Mouse (Mus musculus): ENCODE results near the gene Csnk1g1. TPM values are rescaled to one million over a fixed set of nuclear protein-coding genes. Genes with fewer than 3 reads are reported as not detected.

Gene Csnk1g1
- polyA plus RNA-seq, 3 experiments from 2014 or later = 34.6 to 59.6 (median 43.4) TPM

DNA sequence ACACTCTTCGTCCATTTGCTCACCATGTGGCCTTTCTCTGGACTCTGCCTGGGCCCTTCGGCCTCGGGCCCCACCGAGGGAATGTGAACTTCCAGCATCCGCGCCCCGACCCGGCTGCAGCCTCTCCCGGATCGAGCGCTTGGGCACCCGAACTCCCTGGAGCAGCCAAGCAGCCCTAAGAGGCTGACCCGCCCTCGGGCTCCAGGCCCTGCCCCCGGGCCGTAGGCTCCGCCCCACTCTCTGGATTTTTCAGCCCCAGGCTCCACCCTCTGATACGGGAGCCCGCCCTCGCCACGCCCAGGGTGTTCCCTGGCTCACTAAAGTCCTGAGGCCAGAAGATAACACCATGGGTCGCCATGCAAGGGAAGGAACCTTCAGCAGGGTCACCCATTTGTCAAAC, 160.9 kb downstream of the Csnk1g1 start, which contains the start of gene Snx22:
TSS of gene Snx22 (minus strand) at position 137 of the 400 bp plus-strand sequence.
- ATAC-seq = peak; percentile 83

- no peak for ATAC-seq
Measured at GRCm38 (mm10) chr9:66070151-66070550, 161.4 kb downstream of the Csnk1g1 start.

DNA sequence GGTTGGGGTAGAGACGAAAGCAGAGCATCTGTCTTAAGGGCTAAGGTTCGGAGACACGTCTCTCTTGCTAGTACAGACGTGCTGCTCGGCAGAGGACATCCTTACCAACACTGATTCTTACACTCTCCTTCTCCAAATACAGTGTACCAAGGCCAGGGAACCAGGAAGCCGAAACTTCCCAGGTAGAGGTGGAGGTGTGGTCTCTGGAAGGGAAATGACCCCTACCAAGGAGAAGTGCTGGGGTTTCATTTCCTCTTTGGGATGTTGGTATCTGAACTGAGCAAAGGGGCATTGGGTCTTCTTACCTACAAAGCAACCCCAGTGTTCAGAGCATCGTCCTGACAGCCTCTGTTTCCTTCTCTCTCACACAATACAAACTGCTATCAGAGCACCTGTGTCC, 164.0 kb downstream of the Csnk1g1 start:
- ATAC-seq = no peak

GRCm38 (mm10) chr9:66078072-66078471, 169.3 kb downstream of the Csnk1g1 start:
- ATAC-seq = no peak

DNA sequence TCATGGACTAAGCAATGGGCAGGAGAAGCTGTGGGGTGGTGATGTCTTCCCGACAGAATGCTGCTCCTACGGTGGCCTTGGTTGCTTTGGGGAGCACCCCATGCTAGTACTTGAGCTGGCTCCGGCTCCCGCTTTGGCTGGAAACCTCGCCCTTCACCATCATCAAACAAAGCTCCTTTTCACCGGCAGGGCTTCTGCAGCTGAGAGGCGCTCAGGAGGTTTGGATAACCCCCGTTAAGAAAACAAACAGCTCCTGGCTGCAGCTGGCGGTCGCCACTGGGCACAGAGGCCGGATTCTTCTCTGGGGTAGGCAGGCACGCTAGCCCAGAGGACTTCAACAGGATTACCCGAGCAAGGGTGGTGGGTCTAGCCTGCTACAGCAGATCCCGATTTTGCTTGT, 169.8 kb downstream of the Csnk1g1 start:
- no peak for ATAC-seq

DNA sequence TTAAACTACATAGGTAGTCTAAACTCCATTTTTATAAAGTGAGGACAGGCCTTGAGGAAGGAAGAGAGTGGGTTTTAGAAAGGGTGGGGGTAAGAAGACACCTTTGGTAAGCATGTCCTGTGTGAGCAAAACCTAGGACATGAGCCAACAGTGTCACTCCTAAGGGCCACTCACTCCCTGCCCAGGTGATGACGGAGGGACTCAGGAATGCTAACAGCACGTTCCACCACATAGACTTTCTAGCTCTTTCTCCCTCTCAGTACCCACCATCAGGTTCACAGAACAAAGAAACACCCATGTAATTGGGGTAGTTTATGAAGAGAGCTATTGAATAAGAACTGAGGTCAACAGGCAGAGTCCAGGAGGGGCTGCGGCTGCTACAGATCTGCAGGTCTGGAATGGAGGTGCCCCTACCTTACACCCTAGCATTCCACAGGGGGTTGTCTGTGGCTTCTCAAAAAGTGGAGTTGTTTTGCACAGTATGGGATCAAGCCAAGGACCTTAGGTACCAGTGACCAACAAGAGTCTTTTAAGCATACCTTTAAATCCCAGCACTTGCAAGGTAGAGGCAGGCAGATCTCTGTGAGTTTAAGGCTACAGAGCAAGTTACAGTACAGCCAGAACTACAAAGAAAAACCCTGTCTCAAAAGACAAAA, 172.2 kb downstream of the Csnk1g1 start:
- ATAC-seq = no peak

- no peak for ATAC-seq
Measured at GRCm38 (mm10) chr9:66081999-66082398, 173.3 kb downstream of the Csnk1g1 start.

GRCm38 (mm10) chr9:66084171-66084570, 175.4 kb downstream of the Csnk1g1 start:
- no peak for ATAC-seq

DNA sequence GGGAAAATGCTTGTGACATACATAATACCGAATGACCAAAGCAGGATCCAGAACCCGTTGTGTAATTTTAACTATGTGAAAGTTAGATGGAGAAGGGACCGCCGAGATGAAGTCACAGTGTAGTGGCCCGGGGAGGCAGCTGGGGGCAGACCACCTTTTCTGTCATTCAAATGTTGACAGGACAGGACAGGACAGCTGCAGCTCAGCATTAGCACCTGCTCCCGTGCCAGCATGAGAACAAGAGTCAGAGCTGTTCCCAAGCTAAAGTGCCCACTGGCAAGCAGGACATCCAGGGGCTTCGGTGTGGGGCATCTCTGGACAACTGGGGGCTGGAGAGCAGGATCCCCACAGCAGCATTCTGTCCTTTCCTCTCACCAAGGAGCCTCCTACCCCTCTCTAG, 178.3 kb downstream of the Csnk1g1 start:
- ATAC-seq = no peak

DNA sequence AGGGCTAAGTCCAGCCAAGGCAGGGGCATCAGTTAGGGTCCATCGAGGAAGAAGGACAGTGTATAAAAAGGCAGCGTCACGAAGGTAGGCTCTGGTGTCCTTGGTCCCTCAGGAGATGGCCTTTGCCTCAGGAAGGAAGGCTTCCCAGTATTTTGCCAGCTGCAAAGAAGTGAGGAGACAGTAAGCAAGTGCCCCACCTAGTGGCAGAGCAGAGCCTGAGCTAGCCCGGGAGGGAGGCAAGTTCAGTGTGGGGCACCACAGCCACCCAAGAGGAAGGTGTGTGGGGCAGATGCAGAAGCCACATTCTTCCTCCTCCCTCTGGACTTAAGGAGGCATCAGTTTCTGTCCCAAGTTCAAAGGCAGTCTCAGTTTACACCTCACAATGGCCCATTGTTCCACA, 179.7 kb downstream of the Csnk1g1 start:
- ATAC-seq = no peak

- ATAC-seq = no peak
Measured at GRCm38 (mm10) chr9:66090593-66091244, 182.0 kb downstream of the Csnk1g1 start.

DNA sequence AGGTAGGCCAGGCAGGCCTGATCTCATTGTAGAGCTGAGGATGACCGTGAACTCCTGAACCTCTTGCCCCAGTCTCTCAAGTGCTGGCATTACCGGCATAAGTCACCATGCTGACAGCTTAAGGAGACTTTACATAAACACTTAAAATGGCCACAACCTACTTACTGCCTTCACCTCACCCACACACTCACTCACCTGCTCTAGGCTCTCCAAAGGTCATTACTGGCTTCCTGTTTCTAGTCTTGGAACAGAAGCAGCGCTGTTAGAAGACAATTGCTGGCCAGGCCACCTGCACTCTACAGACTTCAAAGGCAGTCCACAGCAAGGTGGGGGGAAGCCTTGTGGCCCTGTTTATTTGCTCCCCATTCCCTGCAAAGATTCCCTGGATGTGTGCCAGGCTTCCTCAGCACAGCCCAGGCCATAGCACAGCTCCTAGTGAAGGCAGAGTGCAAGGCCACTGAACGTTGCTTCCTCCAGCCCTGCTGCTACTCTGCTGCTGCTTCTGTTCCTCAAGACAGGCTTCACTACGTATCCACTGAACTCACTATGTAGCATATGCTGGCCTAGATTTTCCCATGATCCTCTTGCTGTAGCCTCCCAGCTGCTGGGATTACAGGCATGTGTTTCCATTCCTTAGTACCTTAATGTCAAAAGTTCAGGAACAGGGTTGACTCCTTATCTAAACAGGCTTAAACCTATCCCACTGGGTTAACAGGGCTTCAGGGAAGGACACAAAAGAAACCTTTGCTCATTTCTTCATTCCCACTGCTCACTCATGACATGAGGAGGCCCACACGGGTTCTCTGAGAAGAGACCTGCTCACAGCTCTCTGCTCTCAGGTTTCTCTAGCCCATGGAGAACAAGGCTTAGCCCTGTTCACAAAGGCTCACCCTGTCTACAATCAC, 182.9 kb downstream of the Csnk1g1 start:
- no peak for ATAC-seq

GRCm38 (mm10) chr9:66092664-66093063, 183.9 kb downstream of the Csnk1g1 start:
- ATAC-seq = no peak

Other genes starting within 250 kb of the Csnk1g1 start
- 10 to 100 TPM; 26.3 to 30.5 (median 26.9) TPM for gene Oaz2, start 240.9 kb upstream of the Csnk1g1 start, polyA plus RNA-seq (2017; shearing (Covaris generic))
- 1 to 10 TPM; 2.3 to 4.2 (median 2.9) TPM for gene Zfp609, start 81.4 kb upstream of the Csnk1g1 start, polyA plus RNA-seq (2017; shearing (Covaris generic))
- gene Pclaf, start 18.7 kb upstream of the Csnk1g1 start, polyA plus RNA-seq (2017; shearing (Covaris generic)) = 100 to 1,000 TPM in 1 of 3 experiments, 10 to 100 TPM in 2; 17.1 to 222 (median 21.6) TPM
- 10 to 100 TPM; 32.3 to 39.8 (median 35.4) TPM for gene Trip4, start 130 bp upstream of the Csnk1g1 start, polyA plus RNA-seq (2017; shearing (Covaris generic))
- 100 to 1,000 TPM; 427 to 663 (median 505) TPM for gene Ppib, start 151.3 kb downstream of the Csnk1g1 start, polyA plus RNA-seq (2017; shearing (Covaris generic))
- gene Snx22, start 160.8 kb downstream of the Csnk1g1 start, polyA plus RNA-seq (2017; shearing (Covaris generic)) = 1 to 10 TPM; 1.3 to 2.3 (median 1.6) TPM
- gene Snx1, start 217.7 kb downstream of the Csnk1g1 start, polyA plus RNA-seq (2017; shearing (Covaris generic)) = 10 to 100 TPM; 85.3 to 96.7 (median 96.4) TPM
- gene Ciao2a, start 217.7 kb downstream of the Csnk1g1 start, polyA plus RNA-seq (2017; shearing (Covaris generic)) = 100 to 1,000 TPM; 150 to 233 (median 160) TPM
- gene Dapk2, start 249.3 kb downstream of the Csnk1g1 start, polyA plus RNA-seq (2017; shearing (Covaris generic)) = 1 to 10 TPM in 2 of 3 experiments, under 1 TPM in 1; 0.44 to 8.2 (median 1.5) TPM